Mouse (Mus musculus) intestine, embryonic 14.5 days (tissue): ENCODE results near the gene Gm10309. TPM values are rescaled to one million over a fixed set of nuclear protein-coding genes. Genes with fewer than 3 reads are reported as not detected.

Source experiments
- ATAC-seq: fragments of 200-750 bp; cut with Nextera tagmentation; replicated peaks from 2 replicates; pipeline ENCODE4 v1.8.0; 2017; ENCODE audit warnings: low read depth, moderate number of reproducible peaks, moderate TSS enrichment, moderate library complexity; ENCODE audit not compliant: low FRiP score, low TSS enrichment
- DNase-seq: peaks from one replicate; pipeline ENCODE4 v3.0.0-alpha.2; 2018; ENCODE audit warnings: low spot score
- H3K27ac ChIP-seq: fragments of 300-500 bp; sonication (generic); 2 replicates; pipeline ENCODE4 v1.5.1; 2014; ENCODE audit warnings: low read depth, mild to moderate bottlenecking, control low read depth
- H3K27me3 ChIP-seq: fragments of 300-500 bp; sonication (generic); replicated peaks from 2 replicates; pipeline ENCODE4 v1.6.1; 2014; ENCODE audit warnings: low read length, control low read depth; ENCODE audit not compliant: control insufficient read depth, insufficient read depth
- H3K36me3 ChIP-seq: fragments of 300-500 bp; sonication (generic); 2 replicates; pipeline ENCODE4 v1.6.1; 2014; ENCODE audit warnings: low read length, control low read depth; ENCODE audit not compliant: control insufficient read depth, insufficient read depth
- H3K4me1 ChIP-seq: fragments of 300-500 bp; sonication (generic); replicated peaks from 2 replicates; pipeline ENCODE4 v1.6.1; 2014; ENCODE audit warnings: low read length, control low read depth, mixed read lengths; ENCODE audit not compliant: control insufficient read depth, insufficient read depth
- H3K4me2 ChIP-seq: fragments of 300-500 bp; sonication (generic); 2 replicates; pipeline ENCODE4 v1.6.1; 2014; ENCODE audit warnings: low read length
- H3K4me3 ChIP-seq: fragments of 300-500 bp; sonication (generic); 2 replicates; pipeline ENCODE4 v1.5.1; 2014; ENCODE audit warnings: low read depth, low read length, control low read depth, mixed read lengths
- H3K9ac ChIP-seq: fragments of 300-500 bp; sonication (generic); 2 replicates; pipeline ENCODE4 v1.6.1; 2014; ENCODE audit warnings: mild to moderate bottlenecking, low read length
- H3K9me3 ChIP-seq: fragments of 300-500 bp; sonication (generic); 2 replicates; pipeline ENCODE4 v1.6.1; 2016; ENCODE audit warnings: low read length, control low read depth; ENCODE audit not compliant: control insufficient read depth
- WGBS: fragments of 180-500 bp; shearing (Covaris S2); extraction: QIAGEN DNeasy Blood & Tissue Kit; methylation state at CpG from one replicate; pipeline ENCODE4 v1.1.7; 2014; 5-methylcytosine and 5-hydroxymethylcytosine counted together
- polyA plus RNA-seq: library from polyadenylated mRNA; unstranded; fragments of >200 nt; fragmentation: Nextera tagmentation; extraction: Ambion mirVana; gene quantifications from 2 replicates; pipeline ENCODE4 v1.2.1, GENCODE M21; 2014

Gm10309 gene
- polyA plus RNA-seq, 1 experiment from 2014 or later: 0.57 TPM

DNA sequence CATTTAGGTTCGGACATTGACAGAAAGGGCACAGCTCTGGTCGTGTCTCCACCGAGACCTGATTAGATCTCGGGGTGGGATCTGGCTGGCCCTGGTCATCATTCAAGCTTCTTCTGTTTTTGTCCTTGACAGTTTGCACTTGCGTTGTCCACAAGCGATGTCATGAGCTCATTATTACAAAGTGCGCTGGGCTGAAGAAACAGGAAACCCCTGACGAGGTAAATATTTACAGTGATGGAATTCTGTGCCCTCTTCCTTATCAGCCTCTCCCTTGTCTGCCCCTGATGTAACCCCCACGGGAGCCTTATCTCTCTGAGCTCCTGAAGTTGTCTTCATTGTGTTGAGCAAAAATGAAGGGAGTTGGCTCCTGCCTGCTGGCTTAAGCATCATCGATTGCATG lies 28.4 kb downstream of the Gm10309 start:
- no peaks in the 10 kb centered on the region for H3K36me3 ChIP-seq
- H3K4me2 ChIP-seq: no peak overlapping the region
- ATAC-seq: no peak
- no peaks in the 10 kb centered on the region for H3K27me3 ChIP-seq
- H3K9ac ChIP-seq: no peak overlapping the region
- DNase-seq: no peak
- 44% methylated on average over 10 of the region's 10 CpGs for WGBS
- no peak overlapping the region for H3K27ac ChIP-seq
- H3K4me3 ChIP-seq: no peak overlapping the region
- no peaks in the 10 kb centered on the region for H3K9me3 ChIP-seq
- no peaks in the 10 kb centered on the region for H3K4me1 ChIP-seq

- peak; percentile 76 for DNase-seq
- peaks cover 15% of the 10 kb centered on the region; the same call in 1 of the 2 replicates for H3K4me1 ChIP-seq
- 38% methylated on average over 5 of the region's 5 CpGs for WGBS
These were observed 33.3 kb downstream of the Gm10309 start for GRCm38 (mm10) chr17:86471684-86472083.

DNA sequence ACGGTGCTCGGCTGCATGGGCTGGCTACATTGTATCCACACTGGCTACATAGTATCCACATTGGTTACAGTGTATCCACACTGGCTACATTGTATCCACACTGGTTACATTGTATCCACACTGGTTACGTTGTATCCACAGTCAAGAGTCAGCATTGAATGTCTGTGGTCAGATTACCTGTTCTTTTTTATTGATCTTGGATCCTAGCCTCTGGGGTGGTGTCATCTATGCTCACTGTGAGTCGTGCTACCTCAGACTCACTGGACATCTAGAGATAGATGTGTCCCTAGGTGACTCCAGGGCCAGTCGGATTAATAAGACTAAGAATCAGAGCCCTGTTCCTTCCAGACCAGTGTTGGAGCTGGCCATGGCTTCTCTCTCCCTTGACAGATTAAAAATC lies 34.9 kb downstream of the Gm10309 start:
- no peak overlapping the region for H3K4me2 ChIP-seq
- peaks cover 15% of the 10 kb centered on the region; the same call in 1 of the 2 replicates for H3K4me1 ChIP-seq
- H3K4me3 ChIP-seq: no peak overlapping the region
- H3K36me3 ChIP-seq: no peaks in the 10 kb centered on the region
- WGBS: 86% methylated on average over 5 of the region's 5 CpGs
- H3K27ac ChIP-seq: no peak overlapping the region
- no peak overlapping the region for H3K9ac ChIP-seq
- DNase-seq (no peak), ATAC-seq (no peak)
- H3K9me3 ChIP-seq: no peaks in the 10 kb centered on the region
- no peaks in the 10 kb centered on the region for H3K27me3 ChIP-seq

More at GRCm38 (mm10) chr17:86471684-86472083, 33.3 kb downstream of the Gm10309 start:
- no peak for ATAC-seq
- H3K9ac ChIP-seq: no peak overlapping the region
- no peak overlapping the region for H3K27ac ChIP-seq
- H3K9me3 ChIP-seq: no peaks in the 10 kb centered on the region
- no peak overlapping the region for H3K4me3 ChIP-seq
- no peak overlapping the region for H3K4me2 ChIP-seq
- H3K27me3 ChIP-seq: no peaks in the 10 kb centered on the region
- no peaks in the 10 kb centered on the region for H3K36me3 ChIP-seq

- H3K4me3 ChIP-seq: no peak overlapping the region
- H3K27ac ChIP-seq: no peak overlapping the region
- no peaks in the 10 kb centered on the region for H3K36me3 ChIP-seq
- H3K9ac ChIP-seq: no peak overlapping the region
- no peak for DNase-seq
- ATAC-seq: no peak
- 88% methylated on average over 5 of the region's 5 CpGs for WGBS
- peaks cover 15% of the 10 kb centered on the region; the same call in 1 of the 2 replicates for H3K4me1 ChIP-seq
- no peaks in the 10 kb centered on the region for H3K27me3 ChIP-seq
- H3K4me2 ChIP-seq: no peak overlapping the region
- no peaks in the 10 kb centered on the region for H3K9me3 ChIP-seq
These were observed 37.1 kb downstream of the Gm10309 start for GRCm38 (mm10) chr17:86467967-86468366.

DNA sequence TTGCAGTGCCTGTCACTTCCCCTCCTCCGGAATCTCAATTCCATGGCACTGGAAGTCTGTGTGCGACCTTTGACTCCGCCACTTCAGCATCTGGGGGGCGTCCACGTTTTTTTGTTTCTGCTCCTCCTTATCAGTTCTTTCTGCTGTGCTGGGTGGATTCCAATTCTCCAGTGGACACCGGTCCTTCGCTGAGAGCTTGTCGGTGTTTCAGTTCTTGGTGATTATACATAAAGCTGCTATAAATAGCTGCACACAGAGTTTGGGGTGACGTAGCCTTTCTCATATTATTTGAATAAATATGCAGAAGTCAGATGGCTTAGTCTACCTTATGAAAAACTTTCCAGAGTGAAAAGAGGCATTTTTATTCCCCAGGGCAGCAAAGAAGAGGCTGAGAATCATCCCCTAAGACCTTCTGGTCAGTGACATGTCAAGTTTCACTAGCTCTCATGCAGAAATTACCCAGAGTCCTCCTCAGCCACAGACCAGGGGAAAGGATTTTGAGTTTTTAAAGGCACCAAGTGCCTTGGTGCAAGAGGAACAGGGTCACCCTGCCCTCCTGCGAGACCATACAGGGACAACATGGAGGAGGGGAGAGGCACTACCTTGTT lies 37.6 kb downstream of the Gm10309 start:
- no peak for DNase-seq
- H3K9me3 ChIP-seq: no peaks in the 10 kb centered on the region
- ATAC-seq: no peak
- H3K27ac ChIP-seq: no peak overlapping the region
- WGBS: 37% methylated on average over 10 of the region's 10 CpGs
- peaks cover 15% of the 10 kb centered on the region; the same call in 1 of the 2 replicates for H3K4me1 ChIP-seq
- H3K9ac ChIP-seq: no peak overlapping the region
- H3K4me3 ChIP-seq: no peak overlapping the region
- no peaks in the 10 kb centered on the region for H3K27me3 ChIP-seq
- no peak overlapping the region for H3K4me2 ChIP-seq
- H3K36me3 ChIP-seq: no peaks in the 10 kb centered on the region

GRCm38 (mm10) chr17:86466871-86467270 lies 38.2 kb downstream of the Gm10309 start:
- Histone ChIP-seq H3K27ac (no peak overlapping the region), H3K36me3 (no peaks in the 10 kb centered on the region), H3K9me3 (no peaks in the 10 kb centered on the region), H3K4me3 (no peak overlapping the region), H3K4me1 (peaks cover 15% of the 10 kb centered on the region; the same call in 1 of the 2 replicates), H3K27me3 (no peaks in the 10 kb centered on the region), H3K9ac (no peak overlapping the region), H3K4me2 (no peak overlapping the region)
- DNase-seq: no peak
- WGBS: 48% methylated on average over 7 of the region's 7 CpGs
- ATAC-seq: no peak

GRCm38 (mm10) chr17:86466412-86466811 lies 38.6 kb downstream of the Gm10309 start:
- 86% methylated on average over 7 of the region's 7 CpGs for WGBS
- H3K4me2 ChIP-seq: no peak overlapping the region
- peaks cover 15% of the 10 kb centered on the region; the same call in 1 of the 2 replicates for H3K4me1 ChIP-seq
- H3K9me3 ChIP-seq: no peaks in the 10 kb centered on the region
- no peaks in the 10 kb centered on the region for H3K27me3 ChIP-seq
- no peaks in the 10 kb centered on the region for H3K36me3 ChIP-seq
- no peak overlapping the region for H3K4me3 ChIP-seq
- ATAC-seq (no peak), DNase-seq (no peak)
- H3K27ac ChIP-seq: no peak overlapping the region
- H3K9ac ChIP-seq: no peak overlapping the region

- ATAC-seq (no peak), DNase-seq (no peak)
- H3K27me3 ChIP-seq: no peaks in the 10 kb centered on the region
- no peak overlapping the region for H3K27ac ChIP-seq
- H3K36me3 ChIP-seq: no peaks in the 10 kb centered on the region
- H3K9me3 ChIP-seq: no peaks in the 10 kb centered on the region
- 83% methylated on average over 13 of the region's 13 CpGs for WGBS
- no peak overlapping the region for H3K9ac ChIP-seq
- H3K4me1 ChIP-seq: peaks cover 15% of the 10 kb centered on the region; the same call in 1 of the 2 replicates
- H3K4me2 ChIP-seq: no peak overlapping the region
- H3K4me3 ChIP-seq: no peak overlapping the region
These were observed 39.2 kb downstream of the Gm10309 start for GRCm38 (mm10) chr17:86465865-86466264.
